In genomic region chr8:123014429-123014828, GRCm38 (mm10) we compare ENCODE assay signal across 20 mouse cellular contexts. TPM values are rescaled to one million over a fixed set of nuclear protein-coding genes. Genes with fewer than 3 reads are reported as not detected.
DNase-seq lines count a peak whose midpoint lies in the region; ATAC-seq and TF ChIP-seq lines count a peak whose summit lies in the region.
"Had no signal": no experiment of that assay in that cellular context is flagged by ENCODE, and none has a peak within 500 bp of the region (broad histone marks: within the 10 kb centered on the region; RNA-seq: fewer than 3 reads in every experiment).

No protein-coding gene starts in this region.

- no peak for TF ChIP-seq EP300 in stomach, postnatal 0 days (optimal IDR thresholded peaks at IDR 0.05)

- 52% methylated on average over 7 of the region's 7 CpGs for WGBS in stomach, postnatal 0 days
- 72% methylated on average over 7 of the region's 7 CpGs for WGBS in kidney, embryonic 15.5 days

- H3K9ac ChIP-seq in stomach, postnatal 0 days (ENCODE audit: low read length) = no peak overlapping the region
- no peak overlapping the region for H3K9ac ChIP-seq in kidney, embryonic 15.5 days
- H3K9ac ChIP-seq: embryonic facial prominence, embryonic 15.5 days; heart, embryonic 15.5 days; hindbrain, embryonic 12.5 days; intestine, embryonic 15.5 days; liver, embryonic 12.5 days had no signal

- no peak overlapping the region for H3K4me3 ChIP-seq in layer of hippocampus, adult 2 months
- no peak overlapping the region for H3K4me3 ChIP-seq in stomach, postnatal 0 days (ENCODE audit: low read depth, low read length)
- no peak overlapping the region for H3K4me3 ChIP-seq in kidney, embryonic 15.5 days (replicated peaks)
- H3K4me3 ChIP-seq: embryonic facial prominence, embryonic 15.5 days; heart, embryonic 15.5 days; hindbrain, embryonic 12.5 days; intestine, embryonic 15.5 days; liver, embryonic 12.5 days; midbrain, embryonic 10.5 days; myocyte had no signal

- no peak for TF ChIP-seq CTCF in layer of hippocampus, adult 2 months (conservative IDR thresholded peaks at IDR 0.05)
- TF ChIP-seq CTCF in stomach, postnatal 0 days (IDR thresholded peaks at IDR 0.05; ENCODE audit: low read depth) = no peak

- H3K9me3 ChIP-seq in stomach, postnatal 0 days (ENCODE audit: control insufficient read depth, low read length) = no peaks in the 10 kb centered on the region
- no peaks in the 10 kb centered on the region for H3K9me3 ChIP-seq in kidney, embryonic 15.5 days (replicated peaks)
- H3K9me3 ChIP-seq: embryonic facial prominence, embryonic 15.5 days; heart, embryonic 15.5 days; hindbrain, embryonic 12.5 days; intestine, embryonic 15.5 days; liver, embryonic 12.5 days; midbrain, embryonic 10.5 days had no signal

- H3K27me3 ChIP-seq in stomach, postnatal 0 days (ENCODE audit: control insufficient read depth, insufficient read depth, low read length) = no peaks in the 10 kb centered on the region
- H3K27me3 ChIP-seq in kidney, embryonic 15.5 days = no peaks in the 10 kb centered on the region
- H3K27me3 ChIP-seq: embryonic facial prominence, embryonic 15.5 days; heart, embryonic 15.5 days; hindbrain, embryonic 12.5 days; intestine, embryonic 15.5 days; liver, embryonic 12.5 days had no signal

- H3K4me2 ChIP-seq in stomach, postnatal 0 days (replicated peaks; ENCODE audit: low read depth) = no peak overlapping the region
- H3K4me2 ChIP-seq in kidney, embryonic 15.5 days = no peak overlapping the region
- H3K4me2 ChIP-seq: embryonic facial prominence, embryonic 15.5 days; heart, embryonic 15.5 days; hindbrain, embryonic 12.5 days; intestine, embryonic 15.5 days; liver, embryonic 12.5 days had no signal

- peaks cover 6% of the 10 kb centered on the region for H3K4me1 ChIP-seq in stomach, postnatal 0 days (replicated peaks; ENCODE audit: control insufficient read depth, insufficient read depth)
- peaks cover 16% of the 10 kb centered on the region for H3K4me1 ChIP-seq in kidney, embryonic 15.5 days

- no peak for ATAC-seq in cerebellum, adult (ENCODE audit: insufficient number of reproducible peaks, low FRiP score, low TSS enrichment)
- no peak for ATAC-seq in stomach, postnatal 0 days (ENCODE audit: low FRiP score, low TSS enrichment)
- ATAC-seq in kidney, embryonic 15.5 days (replicated peaks; ENCODE audit: low FRiP score) = no peak
- ATAC-seq: intestine, embryonic 15.5 days; liver, embryonic 12.5 days had no signal

- DNase-seq in cerebellum, adult 18-20 months = peak; percentile 50 to 53
- no peak for DNase-seq in layer of hippocampus, adult 2 months (ENCODE audit: low spot score in 2 of 2)
- no peak for DNase-seq in layer of hippocampus, postnatal 36 days
- peak; percentile 26 to 37 for DNase-seq in urinary bladder, postnatal 36 days (ENCODE audit: low spot score in 2 of 2)
- DNase-seq in urinary bladder, adult 2 months (ENCODE audit: low spot score) = no peak
- DNase-seq in stomach, postnatal 0 days (ENCODE audit: low spot score) = no peak
- DNase-seq: layer of hippocampus, adult 9-11 months; lung, postnatal 10 days; retina, postnatal 1 day; spleen, adult 18-20 months had no signal

- no peaks in the 10 kb centered on the region for H3K36me3 ChIP-seq in stomach, postnatal 0 days (ENCODE audit: control insufficient read depth, insufficient read depth, low read length)
- peaks cover 18% of the 10 kb centered on the region for H3K36me3 ChIP-seq in kidney, embryonic 15.5 days
- H3K36me3 ChIP-seq: embryonic facial prominence, embryonic 15.5 days; heart, embryonic 15.5 days; hindbrain, embryonic 12.5 days; intestine, embryonic 15.5 days had no signal

- peak overlapping the region; percentile 56 for H3K27ac ChIP-seq in layer of hippocampus, adult 2 months
- 0 out of 2 replicates have a peak overlapping the region, but pooled peaks have one; percentile 36 for H3K27ac ChIP-seq in stomach, postnatal 0 days (replicated peaks)
- H3K27ac ChIP-seq in kidney, embryonic 15.5 days = no peak overlapping the region
- H3K27ac ChIP-seq: embryonic facial prominence, embryonic 15.5 days; heart, embryonic 15.5 days; hindbrain, embryonic 12.5 days; intestine, embryonic 15.5 days; kidney, postnatal 0 days; liver, embryonic 12.5 days; midbrain, embryonic 10.5 days had no signal

RNA-seq across cellular contexts. Expression of gene Ankrd11, which starts 27.6 kb away (rescaled TPM):
- total RNA-seq in layer of hippocampus, adult 2 months (2021) = 100 to 1,000 TPM; 165 to 176 TPM
- 100 to 1,000 TPM; 164 to 171 TPM for total RNA-seq in layer of hippocampus, postnatal 36 days (2021)
- polyA plus RNA-seq in urinary bladder, adult 2 months (2012; rRNA removed) = 37.9 and 57.1 TPM in 2 replicates
- 35.0 and 35.8 TPM in 2 replicates for polyA plus RNA-seq in stomach, postnatal 0 days (2015; fragmentation: Nextera tagmentation; extraction: Ambion mirVana)
- 33.5 and 38.0 TPM in 2 replicates for polyA plus RNA-seq in kidney, embryonic 15.5 days (2015; fragmentation: Nextera tagmentation; extraction: Ambion mirVana)

RNA-seq across cellular contexts. Expression of gene Spg7, which starts 48.3 kb away (rescaled TPM):
- 10 to 100 TPM; 63.4 to 66.3 TPM for total RNA-seq in layer of hippocampus, adult 2 months (2021)
- 10 to 100 TPM; 54.9 to 61.1 TPM for total RNA-seq in layer of hippocampus, postnatal 36 days (2021)
- polyA plus RNA-seq in urinary bladder, adult 2 months (2012; rRNA removed) = 56.0 and 63.5 TPM in 2 replicates
- 29.6 and 32.0 TPM in 2 replicates for polyA plus RNA-seq in stomach, postnatal 0 days (2015; fragmentation: Nextera tagmentation; extraction: Ambion mirVana)
- polyA plus RNA-seq in kidney, embryonic 15.5 days (2015; fragmentation: Nextera tagmentation; extraction: Ambion mirVana) = 48.9 and 52.5 TPM in 2 replicates

Comparison
In these comparisons a context has a peak if more than half of its experiments do, and no peak if none do; other contexts are left out.
1. DNase-seq: peak in cerebellum, adult 18-20 months (2 of 2) and urinary bladder, postnatal 36 days (2 of 2); none in layer of hippocampus, adult 2 months (0 of 2), layer of hippocampus, postnatal 36 days (0 of 2), urinary bladder, adult 2 months (single experiment) and stomach, postnatal 0 days (single experiment).